Mouse (Mus musculus): ENCODE results near the gene Phrf1.

Phrf1 gene

GRCm38 (mm10) chr7:141256159-141256558 lies 27.6 kb downstream of the Phrf1 start:
- no peak for DNase-seq (ENCODE audit: low spot score)

DNA sequence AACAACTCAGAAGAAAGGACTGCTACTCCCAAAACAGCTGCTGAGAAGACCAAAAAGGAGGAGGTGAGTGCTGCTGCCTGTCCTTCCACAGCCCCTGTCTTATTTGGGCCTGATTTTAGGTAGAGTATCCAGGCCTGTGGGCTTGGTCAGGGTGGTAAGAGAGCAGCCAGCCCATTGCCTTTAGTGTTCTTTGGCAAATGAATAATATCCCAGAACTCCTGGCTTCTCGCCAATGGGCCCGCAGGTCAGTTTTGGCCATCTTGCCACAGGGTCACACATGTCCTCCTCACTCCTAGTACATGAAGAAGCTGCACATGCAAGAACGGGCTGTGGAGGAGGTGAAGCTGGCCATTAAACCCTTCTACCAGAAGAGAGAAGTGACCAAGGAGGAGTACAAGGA lies 32.9 kb downstream of the Phrf1 start:
- no peak for DNase-seq (ENCODE audit: low spot score)

- no peak for DNase-seq (ENCODE audit: low spot score)
These were observed 35.1 kb downstream of the Phrf1 start for GRCm38 (mm10) chr7:141263640-141264039.

DNA sequence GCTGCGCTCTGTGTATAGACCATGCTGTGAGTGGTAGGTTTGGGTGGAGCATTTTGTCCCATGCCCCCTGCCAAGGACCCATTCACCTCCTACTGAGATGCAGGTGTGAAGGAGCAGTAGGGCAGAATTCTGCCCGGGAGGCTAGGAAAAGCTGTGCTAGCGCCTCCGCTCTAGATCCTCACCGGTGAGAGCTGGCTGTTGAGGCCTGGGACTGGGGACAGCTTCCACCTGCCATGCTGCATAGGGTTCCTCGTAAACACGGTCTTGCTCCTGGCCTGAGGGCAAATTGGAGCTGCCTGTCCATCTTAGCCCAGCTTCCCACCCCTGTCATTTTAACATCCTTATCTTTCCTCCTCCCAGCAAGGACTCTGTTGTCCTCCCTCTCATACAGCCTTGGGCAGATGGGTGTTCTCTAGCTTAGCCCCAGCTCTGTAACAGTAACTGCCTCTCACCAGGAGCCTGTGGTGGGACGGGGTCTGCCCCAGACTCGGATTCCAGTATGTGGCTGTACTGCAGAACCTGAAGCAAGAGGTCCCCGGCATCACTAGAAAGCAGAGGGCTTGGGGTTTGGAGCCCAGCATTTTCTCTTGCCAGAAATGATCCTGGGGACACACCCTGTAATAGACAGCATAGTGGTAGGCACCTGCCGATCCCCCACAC lies 35.6 kb downstream of the Phrf1 start:
- no peak for DNase-seq (ENCODE audit: low spot score)

DNA sequence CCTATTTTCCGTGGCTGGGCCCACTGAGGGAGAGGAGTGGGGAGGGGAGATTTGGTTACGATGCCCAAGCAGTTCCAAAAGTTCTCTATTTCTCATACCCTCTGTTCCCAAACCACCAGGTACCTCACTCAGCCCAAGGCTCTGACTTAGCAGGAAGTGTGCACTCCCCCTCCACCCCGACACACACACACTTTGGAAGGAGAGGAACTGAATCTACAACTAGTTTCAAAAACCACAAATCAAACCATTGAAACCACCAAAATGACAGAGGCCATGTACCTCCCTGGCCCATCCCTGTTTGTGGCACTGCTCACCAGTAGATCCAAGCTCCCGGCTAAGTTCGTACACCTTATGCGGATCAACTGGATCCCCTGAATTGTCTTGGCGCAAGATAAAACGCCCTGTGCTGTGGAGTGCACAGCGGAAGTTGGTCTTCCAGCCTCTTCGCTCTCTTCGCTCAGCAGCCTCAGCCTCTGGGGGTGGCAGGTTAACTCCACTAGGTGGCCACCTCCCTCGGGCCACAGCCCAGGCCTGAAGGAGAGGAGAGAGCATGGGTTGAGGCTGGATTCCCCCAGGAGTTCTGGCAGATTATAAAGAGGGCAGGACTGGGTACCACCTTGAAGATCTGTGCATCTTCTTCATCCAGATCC lies 36.3 kb downstream of the Phrf1 start:
- DNase-seq (ENCODE audit: low spot score): peak; percentile 49

DNA sequence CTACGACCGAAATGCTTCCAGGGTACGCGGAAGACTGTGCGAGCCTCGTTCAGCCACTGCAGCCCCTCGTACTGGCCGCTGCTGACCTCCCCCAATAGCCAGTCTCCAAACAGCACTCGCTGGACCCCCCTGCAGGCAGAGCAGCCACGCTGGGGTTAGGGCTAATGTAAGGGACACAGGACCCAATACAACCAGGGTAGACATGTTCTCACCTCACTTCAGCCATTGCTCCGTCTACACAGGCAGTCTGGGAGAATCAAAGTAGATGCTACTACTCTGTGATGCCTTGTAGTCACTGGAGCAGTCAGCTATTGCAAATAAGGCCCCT lies 36.8 kb downstream of the Phrf1 start:
- DNase-seq (ENCODE audit: low spot score): peak; percentile 15

DNA sequence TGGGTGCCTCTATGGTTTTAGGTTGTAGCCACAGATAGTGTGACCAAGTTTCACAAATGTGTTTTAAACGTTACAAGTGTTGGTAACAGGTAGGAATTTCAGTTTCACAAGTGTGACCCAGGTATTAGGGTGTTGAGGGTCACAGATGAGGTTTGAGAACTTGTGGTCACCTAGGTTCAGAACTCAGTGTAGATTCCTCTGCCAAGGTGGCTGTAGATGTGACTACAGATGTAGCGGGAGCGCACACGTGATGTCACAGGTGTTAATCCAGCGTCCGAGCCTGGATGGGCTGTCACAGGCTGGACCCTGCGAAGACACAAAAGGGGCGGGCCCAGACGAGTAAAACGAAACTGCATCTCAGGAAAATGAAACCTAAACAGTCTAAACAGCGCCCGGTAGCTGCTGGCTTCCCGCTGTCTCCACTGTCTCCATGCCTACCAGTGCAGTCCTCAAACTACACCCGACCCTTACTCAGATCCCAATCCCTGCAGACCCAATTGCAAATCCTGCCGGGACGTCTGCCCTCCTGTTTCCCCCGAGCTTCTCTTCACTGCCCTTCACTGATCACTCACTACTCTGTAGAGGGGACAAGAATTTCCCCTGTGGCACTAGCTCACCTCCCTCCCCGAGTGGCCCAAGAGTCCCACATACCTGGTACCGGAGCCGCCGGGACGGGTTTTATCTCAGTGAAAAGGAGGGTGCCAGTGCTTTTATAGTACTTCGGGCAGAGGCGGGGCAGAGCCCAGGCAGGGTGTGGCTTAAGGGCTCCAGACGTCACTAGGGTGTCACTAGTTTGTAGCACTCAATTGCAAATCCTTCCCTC lies 37.4 kb downstream of the Phrf1 start, which contains the start of gene Irf7:
Irf7 (minus strand) TSS at position 743 of the 823 bp plus-strand sequence.
- DNase-seq (ENCODE audit: low spot score): peak; percentile 27

DNA sequence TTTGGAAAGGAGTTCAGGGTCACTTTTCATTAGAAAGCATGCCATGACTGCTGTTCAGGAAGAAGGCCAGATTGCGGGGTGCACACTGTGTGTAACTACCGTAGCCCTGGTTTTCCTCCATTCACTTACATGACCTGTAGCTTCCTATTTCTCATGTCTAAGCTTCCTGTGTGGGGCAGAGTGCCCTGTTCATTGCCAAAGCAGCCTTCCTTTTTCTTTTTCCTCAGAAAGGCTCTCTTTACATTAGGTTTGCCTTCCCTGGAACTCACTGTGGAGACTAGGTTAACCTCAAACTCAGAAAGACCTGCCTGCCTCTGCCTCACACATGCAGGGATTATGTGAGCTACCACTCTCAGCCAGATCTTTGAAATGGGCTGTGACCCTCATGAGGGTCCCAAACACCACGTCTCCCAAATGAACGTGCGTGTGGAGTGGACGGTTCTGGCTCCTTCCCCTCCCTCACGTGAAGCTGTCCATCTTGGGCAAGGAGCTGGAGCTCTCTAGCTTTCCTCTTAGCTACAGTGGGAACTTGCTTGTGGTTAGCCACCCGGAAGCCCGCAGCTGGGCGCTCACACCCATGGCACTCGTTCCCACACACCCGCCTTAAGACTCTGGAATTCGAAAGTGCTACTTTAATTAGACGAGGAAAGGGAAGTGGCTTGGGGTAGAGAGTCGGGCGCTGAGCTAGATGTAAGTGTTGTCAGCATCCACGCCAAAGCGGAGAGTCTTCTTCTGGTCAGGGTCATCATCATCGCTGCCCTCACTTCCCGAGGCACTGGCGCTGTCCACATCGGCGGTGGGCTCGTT lies 40.1 kb downstream of the Phrf1 start:
- no peak for DNase-seq (ENCODE audit: low spot score)

GRCm38 (mm10) chr7:141269273-141269545 lies 40.6 kb downstream of the Phrf1 start:
- no peak for DNase-seq (ENCODE audit: low spot score)

GRCm38 (mm10) chr7:141270631-141271030 lies 42.0 kb downstream of the Phrf1 start:
- DNase-seq (ENCODE audit: low spot score): no peak

GRCm38 (mm10) chr7:141275356-141275755 lies 46.8 kb downstream of the Phrf1 start:
- no peak for DNase-seq (ENCODE audit: low spot score)

GRCm38 (mm10) chr7:141276546-141276945 lies 48.0 kb downstream of the Phrf1 start, which contains the start of gene Cdhr5:
Gene Cdhr5, minus strand, starts transcription at chr7:141276786.
- DNase-seq (ENCODE audit: low spot score): no peak

DNA sequence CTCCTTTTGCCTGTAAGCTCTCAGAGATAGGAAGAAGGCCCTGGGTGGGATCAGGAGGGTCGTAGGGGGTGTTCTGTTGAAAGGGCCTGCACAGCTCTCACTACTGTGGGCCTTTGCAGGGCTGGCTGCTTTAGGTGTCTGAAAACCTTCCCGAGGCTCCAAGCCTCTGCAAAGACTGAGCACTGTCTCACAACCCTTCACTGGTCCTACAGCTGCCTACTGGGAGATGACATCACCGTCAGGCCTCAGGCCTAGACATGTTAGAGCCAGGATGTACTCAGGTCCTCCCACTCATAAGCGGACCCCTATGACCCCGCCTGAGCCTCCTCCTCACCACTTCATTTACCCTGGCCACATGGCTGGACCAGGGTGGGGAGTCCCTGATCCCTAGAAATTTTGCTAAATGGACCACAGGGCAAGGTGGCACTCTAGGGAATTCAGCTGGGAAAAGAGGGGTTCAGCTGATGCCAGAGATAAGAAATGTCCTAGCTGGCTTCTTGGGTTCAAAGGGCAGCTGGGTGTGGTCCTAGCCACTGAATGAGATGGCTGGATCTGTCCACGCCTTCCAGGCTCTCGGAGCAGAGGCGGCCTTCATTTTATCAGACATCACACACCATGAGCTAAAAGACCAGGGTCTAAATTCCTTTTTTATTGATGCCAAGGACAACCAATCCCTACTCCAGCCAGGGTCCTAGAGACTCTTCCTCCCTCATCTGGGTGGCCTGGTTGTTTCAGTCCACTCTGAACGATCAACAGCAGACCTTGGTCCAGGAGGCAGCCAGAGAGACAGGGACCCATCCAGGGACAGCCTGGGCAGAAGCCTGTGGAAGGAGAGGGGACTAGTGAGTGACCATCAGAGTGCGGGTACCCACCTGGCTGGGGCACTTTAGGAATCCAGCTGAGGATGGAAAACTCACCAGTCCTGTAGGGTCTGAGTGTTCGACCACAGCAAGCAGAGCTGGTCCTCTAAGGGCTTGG lies 49.4 kb downstream of the Phrf1 start:
- no peak for DNase-seq (ENCODE audit: low spot score)

GRCm38 (mm10) chr7:141278766-141279590 lies 50.4 kb downstream of the Phrf1 start, which contains the start of gene Sct:
Gene Sct, minus strand, starts transcription at chr7:141279133.
- DNase-seq (ENCODE audit: low spot score): peak; percentile 68

- no peak for DNase-seq (ENCODE audit: low spot score)
These were observed 52.9 kb downstream of the Phrf1 start for GRCm38 (mm10) chr7:141281442-141281841.

DNA sequence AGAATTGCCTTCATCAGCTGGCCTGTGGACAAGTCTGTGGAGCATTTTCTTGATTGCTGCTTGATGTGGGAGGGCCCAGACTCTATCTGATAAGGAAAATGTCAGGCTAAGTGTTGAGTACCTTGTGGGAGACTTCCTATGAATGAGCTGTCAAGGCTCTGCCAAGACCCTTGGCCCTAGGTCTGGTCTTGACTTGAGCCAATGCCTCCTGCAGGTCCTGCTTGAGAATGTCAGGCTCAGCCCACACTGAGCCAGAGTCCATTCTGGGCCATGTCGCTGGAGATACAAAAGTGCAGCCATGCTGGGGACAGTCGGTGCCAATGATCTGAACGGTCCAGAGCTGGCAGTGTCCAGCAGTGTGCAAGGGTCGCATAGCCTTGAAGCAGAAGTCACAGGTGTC lies 54.2 kb downstream of the Phrf1 start:
- DNase-seq (ENCODE audit: low spot score): no peak

GRCm38 (mm10) chr7:141288042-141288441 lies 59.5 kb downstream of the Phrf1 start:
- DNase-seq (ENCODE audit: low spot score): no peak

DNA sequence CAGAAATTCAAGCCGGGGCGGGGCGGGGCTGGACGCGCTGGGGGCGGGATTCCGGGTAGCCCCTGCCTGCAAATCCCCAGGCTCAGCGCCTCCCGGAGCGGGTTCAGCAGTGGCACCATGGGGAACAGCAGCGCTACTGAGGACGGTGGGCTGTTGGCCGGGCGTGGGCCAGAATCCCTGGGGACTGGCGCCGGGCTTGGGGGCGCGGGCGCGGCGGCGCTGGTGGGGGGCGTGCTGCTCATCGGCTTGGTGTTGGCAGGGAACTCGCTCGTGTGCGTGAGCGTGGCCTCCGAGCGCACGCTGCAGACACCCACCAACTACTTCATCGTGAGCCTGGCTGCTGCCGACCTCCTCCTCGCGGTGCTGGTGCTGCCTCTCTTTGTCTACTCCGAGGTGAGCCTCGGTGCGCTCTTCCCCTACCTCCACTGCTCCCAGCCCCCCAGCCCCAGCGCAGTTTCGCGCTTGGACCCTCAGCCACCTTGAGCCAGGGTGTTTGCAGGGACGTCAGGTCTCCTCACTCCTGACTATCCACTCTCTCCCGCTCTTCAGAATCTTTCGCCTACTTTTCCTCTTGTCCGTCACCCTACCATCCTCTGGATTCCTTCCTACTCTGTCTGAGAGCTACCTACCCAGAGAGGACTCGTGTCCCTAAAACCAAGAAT lies 63.5 kb downstream of the Phrf1 start, which contains the start of gene Drd4:
Drd4 (plus strand) TSS at position 86 of the 662 bp plus-strand sequence.
- DNase-seq (ENCODE audit: low spot score): peak; percentile 52

GRCm38 (mm10) chr7:141292583-141293388 lies 64.2 kb downstream of the Phrf1 start:
- peak; percentile 32 for DNase-seq (ENCODE audit: low spot score)
